Mouse (Mus musculus): ENCODE results near the gene Ppm1a. TPM values are rescaled to one million over a fixed set of nuclear protein-coding genes. Genes with fewer than 3 reads are reported as not detected.

Ppm1a gene
- 66.8 and 68.0 TPM in 2 replicates for polyA plus RNA-seq (2016; fragmentation: Nextera tagmentation; extraction: Ambion mirVana)

DNA sequence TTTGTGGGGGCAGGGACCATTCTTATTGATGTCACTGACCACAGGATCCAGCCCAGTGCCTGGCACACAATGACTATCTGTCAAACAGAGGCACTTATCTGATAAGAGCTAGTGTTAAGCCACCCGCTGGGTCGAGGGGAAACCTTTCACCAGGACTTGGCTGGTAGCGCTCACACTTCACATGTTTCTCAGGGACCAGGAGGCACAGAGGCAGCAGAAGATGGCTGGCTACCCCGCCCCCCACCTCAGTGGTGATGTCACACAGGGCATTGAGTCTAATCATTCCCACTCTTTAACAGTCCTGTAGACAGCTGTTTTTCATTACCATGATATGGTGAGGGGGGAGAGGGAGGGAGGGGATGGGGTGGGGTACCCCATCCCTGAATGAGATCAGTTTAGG is at the start of gene Ppm1a:
Ppm1a (plus strand) TSS at position 370 of the 400 bp plus-strand sequence.
- 0 out of 2 replicates have a peak within 1 kb of the TSS, but pooled peaks have one; percentile 3 for H3K4me2 ChIP-seq
- H3K9ac ChIP-seq (replicated peaks) = no peak within 1 kb of the TSS
- H3K4me1 ChIP-seq (replicated peaks) = peaks cover 16% of the 10 kb centered on the region
- H3K4me3 ChIP-seq (replicated peaks) = no peak within 1 kb of the TSS
- 0 out of 2 replicates have a peak within 1 kb of the TSS, but pooled peaks have one; percentile 12 for H3K27ac ChIP-seq
- no peaks in the 10 kb centered on the region for H3K36me3 ChIP-seq
- whole genome bisulfite sequencing = 11% methylated on average over 4 of the region's 4 CpGs
- H3K9me3 ChIP-seq = peaks cover 5% of the 10 kb centered on the region; the same call in 1 of the 2 replicates
- H3K27me3 ChIP-seq = no peaks in the 10 kb centered on the region
- no peak for ATAC-seq (ENCODE audit: insufficient number of reproducible peaks, insufficient read depth, low FRiP score, low TSS enrichment, low read depth)

DNA sequence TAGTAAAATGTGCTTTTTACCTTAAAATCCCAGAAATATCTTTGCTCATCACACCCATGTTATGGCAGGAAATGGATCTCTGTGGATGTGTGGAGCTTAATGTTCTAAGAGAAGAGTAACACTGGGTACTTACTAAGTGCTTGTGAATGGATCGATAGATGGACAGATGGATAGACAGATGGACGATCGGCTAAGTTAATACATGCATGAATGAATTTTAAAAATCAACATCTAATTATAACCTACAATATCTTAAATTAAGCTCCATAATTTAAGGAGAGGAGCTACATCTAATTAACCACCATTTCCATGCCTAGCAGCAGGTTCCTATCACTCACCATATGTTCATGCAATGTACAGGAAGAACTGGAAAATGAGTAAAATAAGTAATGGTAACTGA is 47.3 kb upstream of the Ppm1a start:
- H3K9ac ChIP-seq (replicated peaks) = no peak overlapping the region
- ATAC-seq (ENCODE audit: insufficient number of reproducible peaks, insufficient read depth, low FRiP score, low TSS enrichment, low read depth) = no peak
- 94% methylated on average over 3 of the region's 3 CpGs for WGBS
- H3K9me3 ChIP-seq = peaks cover 8% of the 10 kb centered on the region; the same call in 1 of the 2 replicates
- H3K4me3 ChIP-seq (replicated peaks) = no peak overlapping the region
- H3K4me2 ChIP-seq = no peak overlapping the region
- no peaks in the 10 kb centered on the region for H3K36me3 ChIP-seq
- no peaks in the 10 kb centered on the region for H3K27me3 ChIP-seq
- H3K27ac ChIP-seq = no peak overlapping the region
- no peaks in the 10 kb centered on the region for H3K4me1 ChIP-seq (replicated peaks)

DNA sequence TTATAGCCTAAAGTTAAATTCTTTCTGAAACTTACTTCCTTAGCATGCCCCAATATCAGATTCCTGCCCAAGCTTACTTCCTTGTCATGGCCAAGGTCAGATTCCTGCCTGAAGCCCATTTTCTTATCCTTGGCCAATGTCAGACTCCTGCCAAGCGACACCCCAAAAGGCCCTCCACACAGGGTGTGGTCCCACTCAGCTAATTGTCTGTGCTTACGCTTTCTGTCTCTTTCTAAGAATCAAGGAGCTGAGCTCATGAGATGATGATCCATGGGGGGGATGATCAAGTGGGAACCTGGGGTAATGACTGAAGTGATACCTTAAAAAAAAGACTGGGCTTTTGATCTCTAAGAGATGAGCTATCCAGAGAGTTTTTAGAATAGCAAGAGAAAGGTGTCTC is 42.4 kb upstream of the Ppm1a start:
- Histone ChIP-seq H3K9ac (replicated peaks) (no peak overlapping the region), H3K9me3 (peaks cover 8% of the 10 kb centered on the region; the same call in 1 of the 2 replicates), H3K4me2 (no peak overlapping the region), H3K27me3 (no peaks in the 10 kb centered on the region), H3K27ac (no peak overlapping the region), H3K4me1 (replicated peaks) (peaks cover 9% of the 10 kb centered on the region; the same call in 1 of the 2 replicates), H3K36me3 (no peaks in the 10 kb centered on the region), H3K4me3 (replicated peaks) (no peak overlapping the region)
- WGBS = 91% methylated on average over 2 of the region's 2 CpGs
- ATAC-seq (ENCODE audit: insufficient number of reproducible peaks, insufficient read depth, low FRiP score, low TSS enrichment, low read depth) = no peak

DNA sequence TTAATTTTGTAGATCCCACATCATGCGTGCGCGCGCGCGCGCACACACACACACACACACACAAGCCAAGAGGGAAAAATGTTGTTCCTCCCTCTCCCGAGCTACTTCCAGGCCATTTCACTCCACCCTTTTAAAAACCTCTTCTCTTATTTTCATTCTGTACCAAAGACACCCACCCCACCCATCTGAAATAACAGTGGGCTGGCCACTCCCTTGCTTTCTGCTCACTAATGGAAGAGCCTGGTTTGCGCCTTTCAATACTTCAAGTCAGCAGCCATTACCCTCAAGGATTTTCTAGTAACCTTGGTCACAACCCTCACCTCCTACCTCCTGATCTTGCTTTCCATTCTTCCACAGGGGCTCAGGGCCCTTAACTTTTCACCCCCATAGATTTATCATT is 41.4 kb upstream of the Ppm1a start:
- no peaks in the 10 kb centered on the region for H3K36me3 ChIP-seq
- WGBS = 97% methylated on average over 9 of the region's 9 CpGs
- H3K9ac ChIP-seq (replicated peaks) = no peak overlapping the region
- no peak for ATAC-seq (ENCODE audit: insufficient number of reproducible peaks, insufficient read depth, low FRiP score, low TSS enrichment, low read depth)
- peaks cover 8% of the 10 kb centered on the region; the same call in 1 of the 2 replicates for H3K9me3 ChIP-seq
- H3K4me1 ChIP-seq (replicated peaks) = peaks cover 9% of the 10 kb centered on the region; the same call in 1 of the 2 replicates
- H3K27me3 ChIP-seq = no peaks in the 10 kb centered on the region
- no peak overlapping the region for H3K4me2 ChIP-seq
- H3K27ac ChIP-seq = no peak overlapping the region
- H3K4me3 ChIP-seq (replicated peaks) = no peak overlapping the region

DNA sequence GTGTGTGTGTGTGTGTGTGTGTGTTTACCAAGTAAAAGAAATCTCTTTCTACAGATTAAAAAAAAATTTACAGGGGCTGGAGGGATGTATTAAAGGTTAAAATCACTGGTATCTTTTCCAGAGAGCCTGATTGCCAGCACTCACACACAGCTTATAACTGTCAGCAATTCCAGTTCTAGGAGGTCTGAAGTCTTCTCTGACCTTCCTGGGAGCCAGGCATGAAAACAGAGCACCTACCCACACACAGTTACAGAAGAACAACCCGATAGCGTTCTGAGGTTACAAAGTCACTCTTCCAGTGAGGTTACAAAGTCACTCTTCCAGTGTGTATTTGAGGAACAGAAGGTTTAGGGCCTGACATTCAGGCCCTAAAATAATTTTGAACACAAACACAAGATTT is 38.2 kb upstream of the Ppm1a start:
- no peak overlapping the region for H3K4me2 ChIP-seq
- H3K9me3 ChIP-seq = no peaks in the 10 kb centered on the region
- peaks cover 9% of the 10 kb centered on the region; the same call in 1 of the 2 replicates for H3K4me1 ChIP-seq (replicated peaks)
- 59% methylated on average over 2 of the region's 2 CpGs for WGBS
- H3K36me3 ChIP-seq = no peaks in the 10 kb centered on the region
- H3K4me3 ChIP-seq (replicated peaks) = no peak overlapping the region
- H3K27ac ChIP-seq = no peak overlapping the region
- no peaks in the 10 kb centered on the region for H3K27me3 ChIP-seq
- H3K9ac ChIP-seq (replicated peaks) = no peak overlapping the region
- ATAC-seq (ENCODE audit: insufficient number of reproducible peaks, insufficient read depth, low FRiP score, low TSS enrichment, low read depth) = no peak

DNA sequence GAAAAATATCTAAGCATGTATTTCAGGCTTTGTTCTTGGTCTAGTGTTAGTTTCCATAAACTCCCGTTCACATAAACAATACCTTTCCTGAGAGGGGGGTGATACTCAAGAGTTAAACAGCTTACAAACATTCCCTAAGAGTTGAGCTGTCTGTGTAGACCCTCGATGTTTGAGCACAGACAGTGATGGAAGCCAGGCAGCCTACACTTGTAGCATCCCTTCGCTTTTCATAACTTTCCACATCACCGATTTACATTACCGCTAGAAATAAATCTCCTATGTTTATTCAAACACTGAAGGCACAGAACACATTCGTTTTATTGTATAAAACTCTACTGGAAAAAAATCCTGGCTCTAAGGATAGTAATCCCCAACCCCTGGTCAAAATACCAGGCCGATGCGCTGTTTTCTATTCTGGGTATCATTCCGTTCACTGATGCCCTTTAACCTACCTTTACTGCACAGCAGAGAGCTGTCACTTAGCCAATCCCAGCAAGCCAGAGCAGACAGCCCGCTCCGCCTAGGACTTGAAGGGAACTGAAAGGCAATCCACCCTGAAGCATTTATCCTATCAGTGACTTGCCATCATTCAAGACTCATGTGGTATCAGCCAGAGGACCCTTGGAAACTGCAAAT is 37.7 kb upstream of the Ppm1a start:
- Histone ChIP-seq H3K9me3 (no peaks in the 10 kb centered on the region), H3K9ac (replicated peaks) (no peak overlapping the region), H3K4me3 (replicated peaks) (no peak overlapping the region), H3K4me1 (replicated peaks) (peaks cover 9% of the 10 kb centered on the region; the same call in 1 of the 2 replicates), H3K27me3 (no peaks in the 10 kb centered on the region), H3K4me2 (no peak overlapping the region), H3K27ac (no peak overlapping the region), H3K36me3 (no peaks in the 10 kb centered on the region)
- 82% methylated on average over 11 of the region's 11 CpGs for WGBS
- no peak for ATAC-seq (ENCODE audit: insufficient number of reproducible peaks, insufficient read depth, low FRiP score, low TSS enrichment, low read depth)

DNA sequence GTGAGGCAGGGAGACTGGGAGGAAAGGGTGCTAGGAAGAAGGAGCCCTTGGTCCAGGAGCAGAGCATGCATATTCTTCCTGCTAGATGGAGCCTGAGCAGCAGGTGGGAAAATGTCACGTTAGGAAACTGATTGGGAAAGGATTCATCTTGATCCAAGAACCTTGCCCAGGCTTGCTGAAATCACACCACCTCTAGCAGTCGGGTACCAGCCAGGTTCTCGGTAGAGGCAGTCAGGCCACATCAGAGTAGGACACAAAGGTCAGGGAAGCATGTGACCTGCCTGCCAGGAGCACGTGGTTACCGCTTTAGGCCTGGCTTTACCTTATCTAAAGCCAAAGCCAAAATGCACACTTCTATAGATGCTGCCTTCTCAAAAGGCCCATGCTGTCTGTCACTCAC is 35.5 kb upstream of the Ppm1a start:
- H3K9me3 ChIP-seq = no peaks in the 10 kb centered on the region; the same call in 1 of the 2 replicates
- no peak overlapping the region for H3K4me3 ChIP-seq (replicated peaks)
- no peaks in the 10 kb centered on the region for H3K27me3 ChIP-seq
- ATAC-seq (ENCODE audit: insufficient number of reproducible peaks, insufficient read depth, low FRiP score, low TSS enrichment, low read depth) = no peak
- no peak overlapping the region for H3K9ac ChIP-seq (replicated peaks)
- peaks cover 9% of the 10 kb centered on the region; the same call in 1 of the 2 replicates for H3K4me1 ChIP-seq (replicated peaks)
- H3K36me3 ChIP-seq = no peaks in the 10 kb centered on the region
- WGBS = 87% methylated on average over 5 of the region's 5 CpGs
- H3K27ac ChIP-seq = no peak overlapping the region
- H3K4me2 ChIP-seq = no peak overlapping the region

DNA sequence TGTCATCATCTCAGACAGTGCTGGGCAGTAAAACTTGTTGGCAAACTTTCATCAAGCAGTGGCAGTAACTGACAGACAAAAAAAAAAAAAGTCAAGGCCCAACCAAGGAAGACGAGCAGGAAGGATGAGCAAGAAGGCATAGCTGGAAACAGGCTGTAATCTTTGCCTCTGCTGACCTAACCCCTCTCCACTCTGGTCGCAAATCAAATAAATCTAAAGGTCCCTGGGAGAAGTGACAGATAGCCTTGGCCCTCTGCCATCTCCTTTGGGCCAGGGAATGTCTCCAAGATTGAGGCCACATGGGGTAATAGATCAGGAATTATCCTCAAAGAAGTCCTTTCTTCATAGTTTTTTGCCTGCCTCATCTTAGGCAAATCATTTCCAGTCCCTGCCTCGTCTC is 33.3 kb upstream of the Ppm1a start:
- no peak overlapping the region for H3K9ac ChIP-seq (replicated peaks)
- no peak overlapping the region for H3K27ac ChIP-seq
- H3K9me3 ChIP-seq = no peaks in the 10 kb centered on the region; the same call in 1 of the 2 replicates
- H3K36me3 ChIP-seq = no peaks in the 10 kb centered on the region
- 39% methylated on average over 3 of the region's 3 CpGs for WGBS
- ATAC-seq (ENCODE audit: insufficient number of reproducible peaks, insufficient read depth, low FRiP score, low TSS enrichment, low read depth) = no peak
- no peaks in the 10 kb centered on the region for H3K27me3 ChIP-seq
- no peaks in the 10 kb centered on the region for H3K4me1 ChIP-seq (replicated peaks)
- no peak overlapping the region for H3K4me3 ChIP-seq (replicated peaks)
- no peak overlapping the region for H3K4me2 ChIP-seq

DNA sequence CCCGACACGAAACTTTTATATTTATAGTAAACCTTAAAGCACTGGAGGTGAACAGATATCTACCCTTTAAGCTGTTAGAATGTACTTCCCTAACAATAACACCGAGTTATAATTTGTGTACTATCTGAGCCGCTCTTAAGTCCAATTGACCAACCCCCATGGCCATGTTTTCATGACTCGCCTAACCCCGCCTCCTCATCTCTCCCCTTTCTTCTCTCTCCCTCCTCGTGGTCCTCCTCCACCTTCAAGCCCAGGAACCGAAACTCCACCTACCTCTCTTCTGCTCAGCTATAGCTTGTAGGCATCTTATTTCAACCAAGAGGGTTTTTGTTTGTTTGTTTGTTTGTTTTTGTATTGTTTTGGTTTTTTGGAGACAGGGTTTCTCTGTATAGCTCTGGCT is 30.2 kb upstream of the Ppm1a start:
- no peaks in the 10 kb centered on the region; the same call in 1 of the 2 replicates for H3K9me3 ChIP-seq
- H3K9ac ChIP-seq (replicated peaks) = no peak overlapping the region
- no peak overlapping the region for H3K4me2 ChIP-seq
- no peak overlapping the region for H3K4me3 ChIP-seq (replicated peaks)
- ATAC-seq (ENCODE audit: insufficient number of reproducible peaks, insufficient read depth, low FRiP score, low TSS enrichment, low read depth) = no peak
- no peak overlapping the region for H3K27ac ChIP-seq
- no peaks in the 10 kb centered on the region for H3K4me1 ChIP-seq (replicated peaks)
- no peaks in the 10 kb centered on the region for H3K36me3 ChIP-seq
- no peaks in the 10 kb centered on the region for H3K27me3 ChIP-seq
- 85% methylated on average over 8 of the region's 8 CpGs for WGBS

DNA sequence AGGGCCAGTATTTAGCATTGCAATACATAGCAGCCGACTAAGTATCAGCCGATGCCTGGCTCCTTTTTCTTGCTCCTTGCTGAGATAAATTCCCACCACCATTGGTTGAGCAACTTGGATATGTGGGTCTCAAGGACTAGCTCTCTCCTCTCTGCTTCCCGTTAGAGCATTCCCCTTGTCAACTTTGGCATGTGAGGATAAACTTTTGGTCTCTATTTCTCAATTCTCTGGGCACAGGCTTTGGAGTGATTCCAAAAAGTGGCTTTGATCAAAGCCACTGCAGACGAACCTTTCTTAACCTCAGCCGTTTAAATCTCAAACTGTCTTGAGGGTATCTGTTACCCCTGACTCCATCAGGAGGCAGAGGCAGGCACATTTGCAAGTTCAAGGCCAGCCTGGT is 29.6 kb upstream of the Ppm1a start:
- Histone ChIP-seq H3K9me3 (no peaks in the 10 kb centered on the region; the same call in 1 of the 2 replicates), H3K4me3 (replicated peaks) (no peak overlapping the region), H3K4me1 (replicated peaks) (no peaks in the 10 kb centered on the region), H3K4me2 (no peak overlapping the region), H3K36me3 (no peaks in the 10 kb centered on the region), H3K27ac (no peak overlapping the region), H3K9ac (replicated peaks) (no peak overlapping the region), H3K27me3 (no peaks in the 10 kb centered on the region)
- ATAC-seq (ENCODE audit: insufficient number of reproducible peaks, insufficient read depth, low FRiP score, low TSS enrichment, low read depth) = no peak
- 68% methylated on average over 5 of the region's 5 CpGs for WGBS

DNA sequence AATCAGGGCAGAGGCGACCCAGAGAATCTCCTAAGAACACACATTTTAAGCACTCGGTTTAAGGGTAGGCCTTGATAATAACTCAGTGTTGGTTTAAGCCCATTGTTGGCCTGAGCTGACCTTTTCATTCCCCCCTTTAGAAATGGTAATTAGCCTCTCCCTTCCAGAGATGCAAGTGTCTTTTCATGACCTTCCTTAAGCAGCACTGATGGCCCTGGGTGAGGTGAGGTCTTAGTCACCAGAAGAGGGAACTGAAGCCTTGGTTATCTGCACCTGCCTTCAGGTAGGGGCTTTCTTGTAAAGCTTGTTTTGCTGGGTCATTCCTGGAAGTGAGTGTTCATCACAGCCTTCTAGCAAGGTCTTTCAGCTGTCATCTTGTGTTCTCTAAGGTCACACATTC is 23.1 kb upstream of the Ppm1a start:
- H3K36me3 ChIP-seq = no peaks in the 10 kb centered on the region
- WGBS = 73% methylated on average over 2 of the region's 2 CpGs

DNA sequence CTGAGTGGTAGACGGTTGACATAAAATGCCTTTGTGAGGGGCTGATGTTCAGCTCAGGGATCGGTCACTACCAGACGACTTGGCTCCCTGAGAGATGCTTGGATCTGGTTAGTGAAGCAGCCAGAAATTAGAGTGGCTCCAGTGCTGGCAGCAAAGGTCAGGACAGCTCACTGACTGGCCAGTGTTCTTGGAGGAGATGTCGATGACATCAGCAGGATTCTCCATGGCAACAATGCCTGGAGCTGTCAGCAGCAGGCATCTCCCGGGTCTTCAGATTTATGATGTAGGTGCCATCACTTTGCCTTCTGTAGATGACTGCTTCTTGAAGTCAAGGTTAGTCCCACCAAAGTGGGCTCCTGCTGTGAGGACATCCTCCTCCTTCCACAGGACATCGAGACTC is 16.1 kb upstream of the Ppm1a start:
- H3K4me2 ChIP-seq = no peak overlapping the region
- H3K9me3 ChIP-seq = no peaks in the 10 kb centered on the region
- H3K9ac ChIP-seq (replicated peaks) = no peak overlapping the region
- H3K4me3 ChIP-seq (replicated peaks) = no peak overlapping the region
- no peak overlapping the region for H3K27ac ChIP-seq
- H3K27me3 ChIP-seq = no peaks in the 10 kb centered on the region
- 83% methylated on average over 6 of the region's 6 CpGs for whole genome bisulfite sequencing
- no peaks in the 10 kb centered on the region for H3K36me3 ChIP-seq
- peaks cover 14% of the 10 kb centered on the region; the same call in 1 of the 2 replicates for H3K4me1 ChIP-seq (replicated peaks)
- ATAC-seq (ENCODE audit: insufficient number of reproducible peaks, insufficient read depth, low FRiP score, low TSS enrichment, low read depth) = no peak

More for the DNA sequence above, 23.1 kb upstream of the Ppm1a start:
- no peaks in the 10 kb centered on the region for H3K27me3 ChIP-seq
- no peak overlapping the region for H3K9ac ChIP-seq (replicated peaks)
- H3K4me2 ChIP-seq = no peak overlapping the region
- H3K4me1 ChIP-seq (replicated peaks) = no peaks in the 10 kb centered on the region
- ATAC-seq (ENCODE audit: insufficient number of reproducible peaks, insufficient read depth, low FRiP score, low TSS enrichment, low read depth) = no peak
- 0 out of 2 replicates have a peak, but pooled peaks cover 5% of the 10 kb centered on the region for H3K9me3 ChIP-seq
- no peak overlapping the region for H3K4me3 ChIP-seq (replicated peaks)
- no peak overlapping the region for H3K27ac ChIP-seq

All from limb, embryonic 12.5 days (tissue).